In the genomic region with DNA sequence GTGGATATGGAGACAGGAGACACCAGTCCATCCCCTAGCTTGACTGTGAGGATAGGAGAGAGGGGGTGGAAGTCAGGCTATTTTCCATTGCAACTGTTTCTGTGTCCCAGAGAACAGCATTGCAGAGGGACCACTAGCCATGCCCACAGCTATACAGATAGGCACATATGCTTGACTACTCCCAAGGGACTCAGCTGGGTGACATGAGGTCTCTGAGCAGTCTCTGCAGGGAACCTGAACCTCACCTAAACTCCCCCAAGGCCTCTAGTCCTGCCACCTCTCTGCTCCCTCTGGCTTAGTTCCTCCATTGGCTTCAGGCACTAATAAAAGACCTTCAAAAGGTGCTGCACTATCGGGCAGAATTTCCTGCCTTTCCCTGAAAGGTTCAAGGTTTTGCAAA, we compare ENCODE assay signal across 29 mouse cellular contexts. TPM values are rescaled to one million over a fixed set of nuclear protein-coding genes. Genes with fewer than 3 reads are reported as not detected.
DNase-seq lines count a peak whose midpoint lies in the region; ATAC-seq and TF ChIP-seq lines count a peak whose summit lies in the region.
"Had no signal": no experiment of that assay in that cellular context is flagged by ENCODE, and none has a peak within 500 bp of the region (broad histone marks: within the 10 kb centered on the region; RNA-seq: fewer than 3 reads in every experiment).

No protein-coding gene starts in this region.

- no peak overlapping the region for H3K4me2 ChIP-seq in midbrain, embryonic 11.5 days
- no peak overlapping the region for H3K4me2 ChIP-seq in midbrain, embryonic 13.5 days (replicated peaks)
- H3K4me2 ChIP-seq: embryonic facial prominence, embryonic 13.5 days; embryonic facial prominence, embryonic 15.5 days; forebrain, embryonic 12.5 days had no signal

- no peak overlapping the region for H3K9ac ChIP-seq in midbrain, embryonic 11.5 days (ENCODE audit: low read length)
- H3K9ac ChIP-seq in midbrain, embryonic 13.5 days (replicated peaks): no peak overlapping the region
- H3K9ac ChIP-seq: embryonic facial prominence, embryonic 13.5 days; embryonic facial prominence, embryonic 15.5 days; forebrain, embryonic 12.5 days had no signal

- H3K27ac ChIP-seq in midbrain, embryonic 11.5 days (ENCODE audit: low read depth, low read length): no peak overlapping the region
- H3K27ac ChIP-seq in midbrain, embryonic 13.5 days: no peak overlapping the region
- peak overlapping the region; percentile 17; the same call in 1 of the 2 replicates for H3K27ac ChIP-seq in bone marrow, adult 2 months (ENCODE audit: control insufficient read depth, insufficient read depth, low read depth, low read length, poor library complexity)
- H3K27ac ChIP-seq: embryonic facial prominence, embryonic 13.5 days; embryonic facial prominence, embryonic 15.5 days; forebrain, embryonic 10.5 days; forebrain, embryonic 12.5 days had no signal

- ATAC-seq in midbrain, embryonic 11.5 days (ENCODE audit: low FRiP score): no peak
- no peak for ATAC-seq in midbrain, embryonic 13.5 days
- ATAC-seq in inflammation-experienced regulatory T-cells, adult 6 months: no peak
- ATAC-seq: activated CD4-positive, CD25-positive, alpha-beta regulatory T cell, adult 4 months; CD4-positive, CD25-positive, alpha-beta regulatory T cell, adult 4 months; forebrain, embryonic 14.5 days; forebrain, embryonic 16.5 days; Patski had no signal

- no peaks in the 10 kb centered on the region for H3K4me1 ChIP-seq in midbrain, embryonic 11.5 days (ENCODE audit: control insufficient read depth, insufficient read depth, low read length)
- no peaks in the 10 kb centered on the region for H3K4me1 ChIP-seq in midbrain, embryonic 13.5 days (replicated peaks)
- H3K4me1 ChIP-seq in bone marrow, adult 2 months (ENCODE audit: control insufficient read depth, insufficient read depth, low read length): peaks cover 5% of the 10 kb centered on the region
- H3K4me1 ChIP-seq: embryonic facial prominence, embryonic 13.5 days; embryonic facial prominence, embryonic 15.5 days; forebrain, embryonic 10.5 days; forebrain, embryonic 12.5 days had no signal

- no peaks in the 10 kb centered on the region for H3K36me3 ChIP-seq in midbrain, embryonic 11.5 days (ENCODE audit: control insufficient read depth, insufficient read depth, low read length)
- no peaks in the 10 kb centered on the region for H3K36me3 ChIP-seq in midbrain, embryonic 13.5 days
- H3K36me3 ChIP-seq: embryonic facial prominence, embryonic 13.5 days; embryonic facial prominence, embryonic 15.5 days; forebrain, embryonic 10.5 days; forebrain, embryonic 12.5 days; G1E had no signal

- no peaks in the 10 kb centered on the region for H3K27me3 ChIP-seq in midbrain, embryonic 11.5 days (ENCODE audit: control insufficient read depth, insufficient read depth, low read length)
- H3K27me3 ChIP-seq in midbrain, embryonic 13.5 days: no peaks in the 10 kb centered on the region
- H3K27me3 ChIP-seq: embryonic facial prominence, embryonic 13.5 days; forebrain, embryonic 12.5 days; Patski had no signal

- DNase-seq in midbrain, embryonic 11.5 days (ENCODE audit: low spot score, missing footprints): peak; percentile 12
- DNase-seq in spleen, postnatal 36 days (ENCODE audit: low spot score in 2 of 2): peak; percentile 53 to 66
- DNase-seq in spleen, postnatal 4 days (ENCODE audit: low spot score in 2 of 2): no peak
- DNase-seq: adrenal gland, adult 8-10 months; adrenal gland, postnatal 14 days; adrenal gland, postnatal 36 days; cerebellum, adult 11 months; cerebellum, adult 18-20 months; cerebellum, adult 8-10 months; cerebellum, adult 9-11 months; cerebellum, postnatal 14 days; cerebellum, postnatal 36 days; embryo, embryonic 11 days had no signal

- 76% methylated on average over 1 of the region's 1 CpGs for WGBS in midbrain, embryonic 11.5 days
- 85% methylated on average over 1 of the region's 1 CpGs for WGBS in midbrain, embryonic 13.5 days
- 63% methylated on average over 1 of the region's 1 CpGs for WGBS in bone marrow, adult 2 months

- TF ChIP-seq POLR2A in bone marrow, adult 2 months (IDR thresholded peaks at IDR 0.05; ENCODE audit: borderline replicate concordance, control insufficient read depth, low read depth, low read length): no peak

- no peak overlapping the region for H3K4me3 ChIP-seq in midbrain, embryonic 11.5 days (ENCODE audit: low read depth, low read length)
- no peak overlapping the region for H3K4me3 ChIP-seq in midbrain, embryonic 13.5 days (replicated peaks)
- no peak overlapping the region for H3K4me3 ChIP-seq in bone marrow, adult 2 months (replicated peaks; ENCODE audit: control insufficient read depth, low read depth, low read length)
- H3K4me3 ChIP-seq: embryonic facial prominence, embryonic 13.5 days; embryonic facial prominence, embryonic 15.5 days; erythroblast, embryonic 14.5 days; forebrain, embryonic 10.5 days; forebrain, embryonic 12.5 days had no signal

- H3K9me3 ChIP-seq in midbrain, embryonic 11.5 days (ENCODE audit: control insufficient read depth, low read length): no peaks in the 10 kb centered on the region
- no peaks in the 10 kb centered on the region for H3K9me3 ChIP-seq in midbrain, embryonic 13.5 days
- H3K9me3 ChIP-seq: embryonic facial prominence, embryonic 13.5 days; embryonic facial prominence, embryonic 15.5 days; forebrain, embryonic 10.5 days; forebrain, embryonic 12.5 days; G1E had no signal

- TF ChIP-seq CTCF in bone marrow, adult 2 months (IDR thresholded peaks at IDR 0.05; ENCODE audit: control insufficient read depth, insufficient read depth, low read length): no peak

RNA-seq across cellular contexts. Expression of gene Ccr6, which starts 11.8 kb away (rescaled TPM):
- 0.11 TPM in 1 of 2 replicates, not detected in the other for polyA plus RNA-seq in midbrain, embryonic 11.5 days (2014; fragmentation: Nextera tagmentation; extraction: Ambion mirVana)
- not detected in 2 replicates for polyA plus RNA-seq in midbrain, embryonic 13.5 days (2015; fragmentation: Nextera tagmentation; extraction: Ambion mirVana)
- polyA plus RNA-seq in bone marrow, adult 2 months (2011; ENCODE audit: insufficient read depth, insufficient read length, low replicate concordance, missing spikeins): not detected in 2 replicates
- 100 to 1,000 TPM in 2 of 3 experiments, 10 to 100 TPM in 1; 42.1 to 112 (median 100) TPM for polyA plus RNA-seq in inflammation-experienced regulatory T-cells, adult 6 months (2017; shearing (Covaris generic))
- polyA plus RNA-seq: brain, embryonic 14.5 days; embryonic facial prominence, embryonic 11.5 days; embryonic facial prominence, embryonic 13.5 days; embryonic facial prominence, embryonic 15.5 days; erythroblast, embryonic 14.5 days; forebrain, embryonic 10.5 days; forebrain, embryonic 12.5 days; forebrain, embryonic 14.5 days; forebrain, embryonic 16.5 days; G1E; Patski had no signal

RNA-seq across cellular contexts. Expression of gene Mpc1, which starts 58.6 kb away (rescaled TPM):
- 100 and 102 TPM in 2 replicates for polyA plus RNA-seq in midbrain, embryonic 11.5 days (2014; fragmentation: Nextera tagmentation; extraction: Ambion mirVana)
- polyA plus RNA-seq in midbrain, embryonic 13.5 days (2015; fragmentation: Nextera tagmentation; extraction: Ambion mirVana): 192 and 196 TPM in 2 replicates
- 26.7 and 40.1 TPM in 2 replicates for polyA plus RNA-seq in bone marrow, adult 2 months (2011; ENCODE audit: insufficient read depth, insufficient read length, low replicate concordance, missing spikeins)
- polyA plus RNA-seq in inflammation-experienced regulatory T-cells, adult 6 months (2017; shearing (Covaris generic)): 100 to 1,000 TPM; 178 to 199 (median 188) TPM

RNA-seq across cellular contexts. Expression of gene Fgfr1op, which starts 58.8 kb away (rescaled TPM):
- polyA plus RNA-seq in midbrain, embryonic 11.5 days (2014; fragmentation: Nextera tagmentation; extraction: Ambion mirVana): 61.3 and 62.3 TPM in 2 replicates
- polyA plus RNA-seq in midbrain, embryonic 13.5 days (2015; fragmentation: Nextera tagmentation; extraction: Ambion mirVana): 27.5 and 28.5 TPM in 2 replicates
- 23.3 and 24.2 TPM in 2 replicates for polyA plus RNA-seq in bone marrow, adult 2 months (2011; ENCODE audit: insufficient read depth, insufficient read length, low replicate concordance, missing spikeins)
- 10 to 100 TPM; 22.8 to 31.0 (median 24.2) TPM for polyA plus RNA-seq in inflammation-experienced regulatory T-cells, adult 6 months (2017; shearing (Covaris generic))

Comparison
In these comparisons a context has a peak if more than half of its experiments do, and no peak if none do; other contexts are left out.
1. DNase-seq: peak in midbrain, embryonic 11.5 days (single experiment) and spleen, postnatal 36 days (2 of 2); none in spleen, postnatal 4 days (0 of 2).
2. RNA of gene Ccr6, which starts 11.8 kb away (polyA plus RNA-seq): 42.1 to 112 TPM in inflammation-experienced regulatory T-cells, adult 6 months; 0.11 TPM in midbrain, embryonic 11.5 days, not detected in midbrain, embryonic 13.5 days and not detected in bone marrow, adult 2 months; every median in the first group is over 10 times any median in the second.